Mouse (Mus musculus): ENCODE results near the gene Cdca3. TPM values are rescaled to one million over a fixed set of nuclear protein-coding genes. Genes with fewer than 3 reads are reported as not detected.

The Cdca3 gene
- polyA plus RNA-seq, 1 experiment from 2014 or later, result 107 TPM

- ATAC-seq (ENCODE audit: low read depth), result no peak
- Histone ChIP-seq H3K27ac (replicated peaks; ENCODE audit: low read depth, low read length) (no peak overlapping the region), H3K4me3 (ENCODE audit: low read depth, low read length) (no peak overlapping the region), H3K4me1 (ENCODE audit: control insufficient read depth, insufficient read depth, low read length) (peaks cover 11% of the 10 kb centered on the region), H3K36me3 (ENCODE audit: control insufficient read depth, insufficient read depth, low read length) (no peaks in the 10 kb centered on the region), H3K9me3 (ENCODE audit: control insufficient read depth, low read length) (no peaks in the 10 kb centered on the region), H3K4me2 (ENCODE audit: low read depth, low read length) (no peak overlapping the region; the same call in 1 of the 2 replicates), H3K9ac (ENCODE audit: low read depth, low read length) (0 out of 2 replicates have a peak overlapping the region, but pooled peaks have one; percentile 30), H3K27me3 (replicated peaks; ENCODE audit: control insufficient read depth, insufficient read depth, low read length) (no peaks in the 10 kb centered on the region)
- 20% methylated on average over 3 of the region's 3 CpGs for WGBS
- no peak for DNase-seq (ENCODE audit: low spot score)
Measured at GRCm38 (mm10) chr6:124861802-124862201, 32.5 kb downstream of the Cdca3 start.

- DNase-seq (ENCODE audit: low spot score), result no peak
- ATAC-seq (ENCODE audit: low read depth), result no peak
- Histone ChIP-seq H3K4me1 (ENCODE audit: control insufficient read depth, insufficient read depth, low read length) (peaks cover 11% of the 10 kb centered on the region), H3K27me3 (replicated peaks; ENCODE audit: control insufficient read depth, insufficient read depth, low read length) (no peaks in the 10 kb centered on the region), H3K4me2 (ENCODE audit: low read depth, low read length) (peak overlapping the region; percentile 95), H3K9me3 (ENCODE audit: control insufficient read depth, low read length) (no peaks in the 10 kb centered on the region), H3K36me3 (ENCODE audit: control insufficient read depth, insufficient read depth, low read length) (no peaks in the 10 kb centered on the region), H3K27ac (replicated peaks; ENCODE audit: low read depth, low read length) (no peak overlapping the region), H3K4me3 (ENCODE audit: low read depth, low read length) (peak overlapping the region; percentile 57), H3K9ac (ENCODE audit: low read depth, low read length) (peak overlapping the region; percentile 76)
- WGBS, result 10% methylated on average over 8 of the region's 8 CpGs
Measured at GRCm38 (mm10) chr6:124862406-124863124, 33.2 kb downstream of the Cdca3 start.

GRCm38 (mm10) chr6:124863125-124863657 is 33.8 kb downstream of the Cdca3 start:
- H3K27me3 ChIP-seq (replicated peaks; ENCODE audit: control insufficient read depth, insufficient read depth, low read length), result no peaks in the 10 kb centered on the region
- peaks cover 10% of the 10 kb centered on the region for H3K4me1 ChIP-seq (ENCODE audit: control insufficient read depth, insufficient read depth, low read length)
- H3K27ac ChIP-seq (replicated peaks; ENCODE audit: low read depth, low read length), result peak overlapping the region; percentile 48; the same call in 1 of the 2 replicates
- WGBS, result under 1% methylated on average over 11 of the region's 16 CpGs
- H3K9ac ChIP-seq (ENCODE audit: low read depth, low read length), result peak overlapping the region; percentile 76
- DNase-seq (ENCODE audit: low spot score), result no peak
- peak; percentile 17; the same call in 1 of the 2 replicates for ATAC-seq (ENCODE audit: low read depth)
- peak overlapping the region; percentile 57 for H3K4me3 ChIP-seq (ENCODE audit: low read depth, low read length)
- H3K4me2 ChIP-seq (ENCODE audit: low read depth, low read length), result peak overlapping the region; percentile 95
- no peaks in the 10 kb centered on the region for H3K36me3 ChIP-seq (ENCODE audit: control insufficient read depth, insufficient read depth, low read length)
- no peaks in the 10 kb centered on the region for H3K9me3 ChIP-seq (ENCODE audit: control insufficient read depth, low read length)

- Histone ChIP-seq H3K4me2 (ENCODE audit: low read depth, low read length) (peak within 1 kb of the TSS; percentile 95), H3K36me3 (ENCODE audit: control insufficient read depth, insufficient read depth, low read length) (no peaks in the 10 kb centered on the region), H3K27me3 (replicated peaks; ENCODE audit: control insufficient read depth, insufficient read depth, low read length) (no peaks in the 10 kb centered on the region), H3K27ac (replicated peaks; ENCODE audit: low read depth, low read length) (peak within 1 kb of the TSS; percentile 48), H3K9ac (ENCODE audit: low read depth, low read length) (peak within 1 kb of the TSS; percentile 76), H3K9me3 (ENCODE audit: control insufficient read depth, low read length) (no peaks in the 10 kb centered on the region), H3K4me1 (ENCODE audit: control insufficient read depth, insufficient read depth, low read length) (peaks cover 7% of the 10 kb centered on the region), H3K4me3 (ENCODE audit: low read depth, low read length) (peak within 1 kb of the TSS; percentile 57)
- DNase-seq (ENCODE audit: low spot score) (peak; percentile 82), ATAC-seq (ENCODE audit: low read depth) (peak; percentile 81)
- under 1% methylated on average over 32 of the region's 43 CpGs for WGBS
Measured at GRCm38 (mm10) chr6:124863658-124864298, 34.4 kb downstream of the Cdca3 start, which contains the start of gene Gpr162. Gpr162 (minus strand) TSS chr6:124863983.

GRCm38 (mm10) chr6:124865766-124866362 is 36.5 kb downstream of the Cdca3 start:
- H3K9ac ChIP-seq (ENCODE audit: low read depth, low read length), result peak overlapping the region; percentile 25; the same call in 1 of the 2 replicates

GRCm38 (mm10) chr6:124866560-124866959 is 37.2 kb downstream of the Cdca3 start:
- no peak for DNase-seq (ENCODE audit: low spot score)
- Histone ChIP-seq H3K9ac (ENCODE audit: low read depth, low read length) (no peak overlapping the region), H3K27ac (replicated peaks; ENCODE audit: low read depth, low read length) (no peak overlapping the region), H3K9me3 (ENCODE audit: control insufficient read depth, low read length) (no peaks in the 10 kb centered on the region), H3K27me3 (replicated peaks; ENCODE audit: control insufficient read depth, insufficient read depth, low read length) (no peaks in the 10 kb centered on the region), H3K36me3 (ENCODE audit: control insufficient read depth, insufficient read depth, low read length) (no peaks in the 10 kb centered on the region), H3K4me2 (ENCODE audit: low read depth, low read length) (no peak overlapping the region), H3K4me3 (ENCODE audit: low read depth, low read length) (no peak overlapping the region), H3K4me1 (ENCODE audit: control insufficient read depth, insufficient read depth, low read length) (peaks cover 7% of the 10 kb centered on the region)
- ATAC-seq (ENCODE audit: low read depth), result no peak
- WGBS, result 62% methylated on average over 6 of the region's 7 CpGs

More at GRCm38 (mm10) chr6:124865766-124866362, 36.5 kb downstream of the Cdca3 start:
- WGBS, result 50% methylated on average over 15 of the region's 18 CpGs
- no peak for ATAC-seq (ENCODE audit: low read depth)
- no peaks in the 10 kb centered on the region for H3K27me3 ChIP-seq (replicated peaks; ENCODE audit: control insufficient read depth, insufficient read depth, low read length)
- H3K9me3 ChIP-seq (ENCODE audit: control insufficient read depth, low read length), result no peaks in the 10 kb centered on the region
- H3K4me2 ChIP-seq (ENCODE audit: low read depth, low read length), result no peak overlapping the region
- H3K4me1 ChIP-seq (ENCODE audit: control insufficient read depth, insufficient read depth, low read length), result peaks cover 7% of the 10 kb centered on the region
- DNase-seq (ENCODE audit: low spot score), result no peak
- H3K4me3 ChIP-seq (ENCODE audit: low read depth, low read length), result no peak overlapping the region
- no peak overlapping the region for H3K27ac ChIP-seq (replicated peaks; ENCODE audit: low read depth, low read length)
- H3K36me3 ChIP-seq (ENCODE audit: control insufficient read depth, insufficient read depth, low read length), result no peaks in the 10 kb centered on the region

GRCm38 (mm10) chr6:124874348-124874747 is 45.0 kb downstream of the Cdca3 start:
- Histone ChIP-seq H3K4me1 (ENCODE audit: control insufficient read depth, insufficient read depth, low read length) (no peaks in the 10 kb centered on the region), H3K36me3 (ENCODE audit: control insufficient read depth, insufficient read depth, low read length) (no peaks in the 10 kb centered on the region), H3K4me3 (ENCODE audit: low read depth, low read length) (no peak overlapping the region), H3K4me2 (ENCODE audit: low read depth, low read length) (no peak overlapping the region), H3K27ac (replicated peaks; ENCODE audit: low read depth, low read length) (no peak overlapping the region), H3K9me3 (ENCODE audit: control insufficient read depth, low read length) (no peaks in the 10 kb centered on the region), H3K9ac (ENCODE audit: low read depth, low read length) (no peak overlapping the region), H3K27me3 (replicated peaks; ENCODE audit: control insufficient read depth, insufficient read depth, low read length) (no peaks in the 10 kb centered on the region)
- 37% methylated on average over 3 of the region's 3 CpGs for WGBS
- DNase-seq (ENCODE audit: low spot score) (no peak), ATAC-seq (ENCODE audit: low read depth) (no peak)

- Histone ChIP-seq H3K9ac (ENCODE audit: low read depth, low read length) (no peak overlapping the region), H3K4me2 (ENCODE audit: low read depth, low read length) (no peak overlapping the region), H3K9me3 (ENCODE audit: control insufficient read depth, low read length) (no peaks in the 10 kb centered on the region), H3K36me3 (ENCODE audit: control insufficient read depth, insufficient read depth, low read length) (no peaks in the 10 kb centered on the region), H3K4me3 (ENCODE audit: low read depth, low read length) (no peak overlapping the region), H3K4me1 (ENCODE audit: control insufficient read depth, insufficient read depth, low read length) (no peaks in the 10 kb centered on the region), H3K27ac (replicated peaks; ENCODE audit: low read depth, low read length) (no peak overlapping the region), H3K27me3 (replicated peaks; ENCODE audit: control insufficient read depth, insufficient read depth, low read length) (no peaks in the 10 kb centered on the region)
- whole genome bisulfite sequencing, result 49% methylated on average over 6 of the region's 6 CpGs
- DNase-seq (ENCODE audit: low spot score), result no peak
- peak; percentile 22; the same call in 1 of the 2 replicates for ATAC-seq (ENCODE audit: low read depth)
Measured at GRCm38 (mm10) chr6:124879390-124879789, 50.0 kb downstream of the Cdca3 start.

All from embryonic facial prominence, embryonic 14.5 days (tissue).